Mouse (Mus musculus) G1E (cell line): Measurements from ENCODE around the gene Pde4dip. TPM values are rescaled to one million over a fixed set of nuclear protein-coding genes. Genes with fewer than 3 reads are reported as not detected.

ENCODE experiments used
- ATAC-seq: 2 replicates; pipeline ENCODE4 v1.8.0; 2016; ENCODE audit warnings: mild to moderate bottlenecking; ENCODE audit not compliant: insufficient number of reproducible peaks, poor library complexity, low FRiP score, severe bottlenecking; ENCODE audit errors: extremely low read depth
- DNase-seq: peaks from one replicate; pipeline ENCODE4 v3.0.0; 2012; ENCODE audit warnings: low spot score
- H3K27me3 ChIP-seq: 2 replicates; pipeline ENCODE4 v1.6.1; 2012; ENCODE audit warnings: mild to moderate bottlenecking, low read length, inconsistent platforms; ENCODE audit not compliant: insufficient read depth
- H3K36me3 ChIP-seq: replicated peaks from 2 replicates; pipeline ENCODE3; 2012; ENCODE audit warnings: mild to moderate bottlenecking, inconsistent platforms
- H3K4me1 ChIP-seq: 2 replicates; pipeline ENCODE4 v1.6.1; 2012; ENCODE audit warnings: low read depth, low read length, inconsistent platforms, mixed read lengths; ENCODE audit not compliant: insufficient read depth
- H3K4me3 ChIP-seq: 2 replicates; pipeline ENCODE4 v1.5.1; 2012; ENCODE audit warnings: low read depth, mild to moderate bottlenecking, inconsistent platforms, low read length, moderate library complexity, mixed read lengths
- H3K9me3 ChIP-seq: replicated peaks from 2 replicates; pipeline ENCODE4 v1.6.1; 2012; ENCODE audit warnings: inconsistent platforms
- CTCF ChIP-seq: IDR thresholded peaks from 2 replicates; pipeline ENCODE4 v1.5.1; 2012; ENCODE audit warnings: low read depth, low read length, inconsistent platforms, mixed read lengths
- GATA1 ChIP-seq: IDR thresholded peaks from 2 replicates; pipeline ENCODE4 v1.6.1; 2012; ENCODE audit warnings: borderline replicate concordance, low read length, inconsistent platforms, mixed read lengths
- GATA2 ChIP-seq: IDR thresholded peaks from 2 replicates; pipeline ENCODE4 v1.6.1; 2012; ENCODE audit warnings: low read depth, low read length, inconsistent platforms, borderline replicate concordance
- POLR2AphosphoS5 ChIP-seq: IDR thresholded peaks from 2 replicates; pipeline ENCODE4 v1.6.1; 2012; ENCODE audit warnings: low read depth, low read length, inconsistent platforms; ENCODE audit not compliant: insufficient replicate concordance
- TAL1 ChIP-seq: conservative IDR thresholded peaks from 2 replicates; pipeline ENCODE4 v1.6.1; 2012; ENCODE audit warnings: low read depth, low read length, inconsistent platforms, mixed read lengths
- polyA plus RNA-seq: library from polyadenylated mRNA; stranded (reverse); fragments of >175 nt; gene quantifications from 2 replicates; pipeline ENCODE4 v1.2.3, GENCODE M21; 2012
- total RNA-seq, 2 experiments: library from RNA; stranded (forward) in 1 of 2; stranded (reverse) in 1 of 2; fragments of 200-1000 nt in 1 of 2; fragments of >200 nt in 1 of 2; fragmentation: Nextera tagmentation in 1 of 2; gene quantifications; 2 replicates each; pipeline ENCODE4 v1.2.3; 2014 to 2017

Pde4dip gene
- total and polyA plus RNA-seq, 3 experiments, result 0.47 to 4.8 (median 2.7) TPM

GRCm38 (mm10) chr3:97801178-97801699 lies 87.3 kb downstream of the Pde4dip start:
- ATAC-seq (no peak), DNase-seq (no peak)
- no peaks in the 10 kb centered on the region for H3K4me1 ChIP-seq
- no peaks in the 10 kb centered on the region for H3K27me3 ChIP-seq
- no peaks in the 10 kb centered on the region for H3K36me3 ChIP-seq
- no peak for TF ChIP-seq GATA2
- TF ChIP-seq CTCF, result no peak
- no peak for TF ChIP-seq GATA1
- TF ChIP-seq TAL1, result no peak
- no peak for TF ChIP-seq POLR2AphosphoS5
- H3K4me3 ChIP-seq, result no peak overlapping the region
- no peaks in the 10 kb centered on the region for H3K9me3 ChIP-seq

- Histone ChIP-seq H3K36me3 (no peaks in the 10 kb centered on the region), H3K4me1 (no peaks in the 10 kb centered on the region), H3K9me3 (no peaks in the 10 kb centered on the region), H3K27me3 (0 out of 2 replicates have a peak, but pooled peaks cover 2% of the 10 kb centered on the region), H3K4me3 (no peak overlapping the region)
- DNase-seq, result no peak
- no peak for TF ChIP-seq GATA2
- no peak for TF ChIP-seq POLR2AphosphoS5
- TF ChIP-seq CTCF, result no peak
- TF ChIP-seq GATA1, result no peak
- TF ChIP-seq TAL1, result no peak
- ATAC-seq, result no peak
Measured at GRCm38 (mm10) chr3:97800657-97801056, 87.8 kb downstream of the Pde4dip start.

GRCm38 (mm10) chr3:97800004-97800403 lies 88.5 kb downstream of the Pde4dip start:
- H3K4me1 ChIP-seq, result no peaks in the 10 kb centered on the region

GRCm38 (mm10) chr3:97799267-97799666 lies 89.2 kb downstream of the Pde4dip start:
- DNase-seq (no peak), ATAC-seq (no peak)
- H3K9me3 ChIP-seq, result no peaks in the 10 kb centered on the region
- no peak overlapping the region for H3K4me3 ChIP-seq
- TF ChIP-seq GATA1 (no peak), TAL1 (no peak), GATA2 (no peak), CTCF (no peak), POLR2AphosphoS5 (no peak)
- no peaks in the 10 kb centered on the region for H3K4me1 ChIP-seq
- H3K36me3 ChIP-seq, result no peaks in the 10 kb centered on the region
- H3K27me3 ChIP-seq, result 0 out of 2 replicates have a peak, but pooled peaks cover 3% of the 10 kb centered on the region

More at GRCm38 (mm10) chr3:97800004-97800403, 88.5 kb downstream of the Pde4dip start:
- TF ChIP-seq POLR2AphosphoS5 (no peak), TAL1 (no peak), GATA1 (no peak), CTCF (no peak), GATA2 (no peak)
- no peak for ATAC-seq
- no peaks in the 10 kb centered on the region for H3K36me3 ChIP-seq
- H3K9me3 ChIP-seq, result no peaks in the 10 kb centered on the region
- no peak overlapping the region for H3K4me3 ChIP-seq
- H3K27me3 ChIP-seq, result 0 out of 2 replicates have a peak, but pooled peaks cover 3% of the 10 kb centered on the region
- no peak for DNase-seq

GRCm38 (mm10) chr3:97797371-97797770 lies 91.1 kb downstream of the Pde4dip start:
- H3K27me3 ChIP-seq, result 0 out of 2 replicates have a peak, but pooled peaks cover 3% of the 10 kb centered on the region
- TF ChIP-seq CTCF, result no peak
- no peak for TF ChIP-seq GATA2
- no peak for TF ChIP-seq TAL1
- TF ChIP-seq GATA1, result no peak
- no peak for TF ChIP-seq POLR2AphosphoS5
- no peak overlapping the region for H3K4me3 ChIP-seq
- ATAC-seq, result no peak
- DNase-seq, result no peak
- H3K9me3 ChIP-seq, result no peaks in the 10 kb centered on the region
- H3K36me3 ChIP-seq, result no peaks in the 10 kb centered on the region
- no peaks in the 10 kb centered on the region for H3K4me1 ChIP-seq

- H3K4me3 ChIP-seq, result no peak overlapping the region
- H3K27me3 ChIP-seq, result 0 out of 2 replicates have a peak, but pooled peaks cover 3% of the 10 kb centered on the region
- no peaks in the 10 kb centered on the region for H3K36me3 ChIP-seq
- ATAC-seq (no peak), DNase-seq (no peak)
- H3K9me3 ChIP-seq, result no peaks in the 10 kb centered on the region
- TF ChIP-seq CTCF, result no peak
- no peak for TF ChIP-seq GATA2
- TF ChIP-seq POLR2AphosphoS5, result no peak
- no peak for TF ChIP-seq TAL1
- TF ChIP-seq GATA1, result no peak
- no peaks in the 10 kb centered on the region for H3K4me1 ChIP-seq
Measured at GRCm38 (mm10) chr3:97793995-97794394, 94.5 kb downstream of the Pde4dip start.
